ENCODE assay signal across 8 mouse cellular contexts in genomic region chr1:172500451-172501370, GRCm38 (mm10). TPM values are rescaled to one million over a fixed set of nuclear protein-coding genes. Genes with fewer than 3 reads are reported as not detected.
DNase-seq lines count a peak whose midpoint lies in the region; ATAC-seq and TF ChIP-seq lines count a peak whose summit lies in the region.

No protein-coding gene starts in this region.

- peak overlapping the region; percentile 42 for H3K9ac ChIP-seq in forebrain, embryonic 14.5 days (ENCODE audit: low read length)
- H3K9ac ChIP-seq in limb, embryonic 14.5 days (ENCODE audit: low read depth, low read length, severe bottlenecking): peak overlapping the region; percentile 62
- peak overlapping the region; percentile 18 for H3K9ac ChIP-seq in midbrain, embryonic 15.5 days

- H3K27ac ChIP-seq in forebrain, embryonic 14.5 days (ENCODE audit: low read depth, low read length): peak overlapping the region; percentile 17; the same call in 1 of the 2 replicates
- H3K27ac ChIP-seq in hindbrain, embryonic 10.5 days: peak overlapping the region; percentile 81
- peak overlapping the region; percentile 59 for H3K27ac ChIP-seq in limb, embryonic 14.5 days (replicated peaks; ENCODE audit: low read depth, low read length)
- no peak overlapping the region for H3K27ac ChIP-seq in midbrain, embryonic 15.5 days

- H3K36me3 ChIP-seq in forebrain, embryonic 14.5 days (ENCODE audit: control insufficient read depth, insufficient read depth, low read length): peaks cover 35% of the 10 kb centered on the region
- H3K36me3 ChIP-seq in hindbrain, embryonic 10.5 days: peaks cover 38% of the 10 kb centered on the region
- H3K36me3 ChIP-seq in limb, embryonic 14.5 days (ENCODE audit: control insufficient read depth, insufficient read depth, low read length): peaks cover 25% of the 10 kb centered on the region
- peaks cover 11% of the 10 kb centered on the region; the same call in 1 of the 2 replicates for H3K36me3 ChIP-seq in midbrain, embryonic 15.5 days (replicated peaks)

- DNase-seq in A20 (ENCODE audit: low read depth, low spot score): peak; percentile 84
- peak; percentile 26 for DNase-seq in T-cell, adult 2 months (ENCODE audit: low spot score)
- peak; percentile 29 for DNase-seq in forebrain, embryonic 14.5 days (ENCODE audit: low spot score)
- DNase-seq in hindbrain, embryonic 10.5 days (ENCODE audit: low spot score): peak; percentile 55
- DNase-seq in limb, embryonic 14.5 days (ENCODE audit: low spot score): peak; percentile 54
- DNase-seq in urinary bladder, adult 2 months (ENCODE audit: low spot score): peak; percentile 61
- DNase-seq in c-Kit-positive CD71-positive TER-119-positive erythroid progenitor cells, embryonic 14.5 days (ENCODE audit: low spot score): no peak

- 1% methylated on average over 56 of the region's 56 CpGs for WGBS in forebrain, embryonic 14.5 days
- WGBS in hindbrain, embryonic 10.5 days: under 1% methylated on average over 56 of the region's 56 CpGs
- WGBS in limb, embryonic 14.5 days: 3% methylated on average over 56 of the region's 56 CpGs
- 1% methylated on average over 56 of the region's 56 CpGs for WGBS in midbrain, embryonic 15.5 days

- H3K4me3 ChIP-seq in forebrain, embryonic 14.5 days (ENCODE audit: low read depth, low read length): peak overlapping the region; percentile 29
- H3K4me3 ChIP-seq in hindbrain, embryonic 10.5 days: peak overlapping the region; percentile 56
- H3K4me3 ChIP-seq in limb, embryonic 14.5 days (replicated peaks; ENCODE audit: low read length): peak overlapping the region; percentile 47
- H3K4me3 ChIP-seq in midbrain, embryonic 15.5 days: peak overlapping the region; percentile 37

- H3K9me3 ChIP-seq in forebrain, embryonic 14.5 days (replicated peaks; ENCODE audit: control insufficient read depth, low read length): no peaks in the 10 kb centered on the region
- H3K9me3 ChIP-seq in hindbrain, embryonic 10.5 days: no peaks in the 10 kb centered on the region
- no peaks in the 10 kb centered on the region for H3K9me3 ChIP-seq in limb, embryonic 14.5 days (ENCODE audit: control insufficient read depth, low read length)
- no peaks in the 10 kb centered on the region for H3K9me3 ChIP-seq in midbrain, embryonic 15.5 days

- H3K4me1 ChIP-seq in forebrain, embryonic 14.5 days (ENCODE audit: control insufficient read depth, insufficient read depth, low read length): peaks cover 27% of the 10 kb centered on the region
- H3K4me1 ChIP-seq in hindbrain, embryonic 10.5 days (replicated peaks): peaks cover 59% of the 10 kb centered on the region
- peaks cover 38% of the 10 kb centered on the region for H3K4me1 ChIP-seq in limb, embryonic 14.5 days (ENCODE audit: control insufficient read depth, insufficient read depth, low read length)
- peaks cover 35% of the 10 kb centered on the region for H3K4me1 ChIP-seq in midbrain, embryonic 15.5 days

- peak overlapping the region; percentile 56 for H3K4me2 ChIP-seq in forebrain, embryonic 14.5 days (ENCODE audit: low read length)
- peak overlapping the region; percentile 71 for H3K4me2 ChIP-seq in limb, embryonic 14.5 days (replicated peaks; ENCODE audit: low read depth, low read length, severe bottlenecking)
- H3K4me2 ChIP-seq in midbrain, embryonic 15.5 days: peak overlapping the region; percentile 51

- peaks cover 21% of the 10 kb centered on the region; the same call in 1 of the 2 replicates for H3K27me3 ChIP-seq in forebrain, embryonic 14.5 days (replicated peaks; ENCODE audit: control insufficient read depth, insufficient read depth, low read length)
- H3K27me3 ChIP-seq in hindbrain, embryonic 10.5 days (ENCODE audit: insufficient read depth, poor library complexity, severe bottlenecking): peaks cover 89% of the 10 kb centered on the region
- H3K27me3 ChIP-seq in limb, embryonic 14.5 days (ENCODE audit: control insufficient read depth, insufficient read depth, low read length): 0 out of 2 replicates have a peak, but pooled peaks cover 5% of the 10 kb centered on the region
- H3K27me3 ChIP-seq in midbrain, embryonic 15.5 days (replicated peaks): peaks cover 31% of the 10 kb centered on the region

- 0 out of 2 replicates have a peak, but pooled peaks have one; percentile 6 for TF ChIP-seq POLR2A in limb, embryonic 14.5 days (IDR thresholded peaks at IDR 0.05; ENCODE audit: borderline replicate concordance, extremely low read depth, insufficient read depth, insufficient read length)

- ATAC-seq in forebrain, embryonic 14.5 days: peak; percentile 9
- ATAC-seq in limb, embryonic 14.5 days (ENCODE audit: low FRiP score, low read depth): peak; percentile 7; the same call in 1 of the 2 replicates
- 0 out of 2 replicates have a peak, but pooled peaks have one; percentile 7 for ATAC-seq in midbrain, embryonic 15.5 days (replicated peaks)

RNA-seq across cellular contexts. Expression of gene Tagln2, which starts 0.9 kb away (rescaled TPM):
- polyA plus RNA-seq in forebrain, embryonic 14.5 days (2014; fragmentation: Nextera tagmentation; extraction: Ambion mirVana): 40.4 and 53.3 TPM in 2 replicates
- 73.3 and 80.4 TPM in 2 replicates for polyA plus RNA-seq in hindbrain, embryonic 10.5 days (2016; fragmentation: Nextera tagmentation; extraction: Ambion mirVana)
- 134 and 151 TPM in 2 replicates for polyA plus RNA-seq in limb, embryonic 14.5 days (2012; rRNA removed)
- polyA plus RNA-seq in limb, embryonic 14.5 days (2014; fragmentation: Nextera tagmentation; extraction: Ambion mirVana): 138 and 155 TPM in 2 replicates
- polyA plus RNA-seq in midbrain, embryonic 15.5 days (2015; fragmentation: Nextera tagmentation; extraction: Ambion mirVana): 57.2 and 58.7 TPM in 2 replicates
- polyA plus RNA-seq in urinary bladder, adult 2 months (2012; rRNA removed): 139 and 175 TPM in 2 replicates

RNA-seq across cellular contexts. Expression of gene Igsf9, which starts 19.1 kb away (rescaled TPM):
- polyA plus RNA-seq in forebrain, embryonic 14.5 days (2014; fragmentation: Nextera tagmentation; extraction: Ambion mirVana): 23.5 and 37.8 TPM in 2 replicates
- polyA plus RNA-seq in hindbrain, embryonic 10.5 days (2016; fragmentation: Nextera tagmentation; extraction: Ambion mirVana): 74.1 and 76.0 TPM in 2 replicates
- polyA plus RNA-seq in limb, embryonic 14.5 days (2012; rRNA removed): 62.0 and 85.1 TPM in 2 replicates
- 29.6 and 35.0 TPM in 2 replicates for polyA plus RNA-seq in limb, embryonic 14.5 days (2014; fragmentation: Nextera tagmentation; extraction: Ambion mirVana)
- 80.6 and 83.2 TPM in 2 replicates for polyA plus RNA-seq in midbrain, embryonic 15.5 days (2015; fragmentation: Nextera tagmentation; extraction: Ambion mirVana)
- polyA plus RNA-seq in urinary bladder, adult 2 months (2012; rRNA removed): 12.5 and 14.1 TPM in 2 replicates

RNA-seq across cellular contexts. Expression of gene Cfap45, which starts 19.9 kb away (rescaled TPM):
- polyA plus RNA-seq in forebrain, embryonic 14.5 days (2014; fragmentation: Nextera tagmentation; extraction: Ambion mirVana): 2.4 and 3.3 TPM in 2 replicates
- polyA plus RNA-seq in hindbrain, embryonic 10.5 days (2016; fragmentation: Nextera tagmentation; extraction: Ambion mirVana): 2.4 and 3.6 TPM in 2 replicates
- 0.70 and 1.3 TPM in 2 replicates for polyA plus RNA-seq in limb, embryonic 14.5 days (2012; rRNA removed)
- 0.97 and 0.98 TPM in 2 replicates for polyA plus RNA-seq in limb, embryonic 14.5 days (2014; fragmentation: Nextera tagmentation; extraction: Ambion mirVana)
- polyA plus RNA-seq in midbrain, embryonic 15.5 days (2015; fragmentation: Nextera tagmentation; extraction: Ambion mirVana): 3.7 and 4.2 TPM in 2 replicates
- 0.66 and 1.2 TPM in 2 replicates for polyA plus RNA-seq in urinary bladder, adult 2 months (2012; rRNA removed)

RNA-seq across cellular contexts. Expression of gene Slamf9, which starts 25.6 kb away (rescaled TPM):
- polyA plus RNA-seq in forebrain, embryonic 14.5 days (2014; fragmentation: Nextera tagmentation; extraction: Ambion mirVana): 0.16 and 0.34 TPM in 2 replicates
- 0.16 TPM in 1 of 2 replicates, not detected in the other for polyA plus RNA-seq in hindbrain, embryonic 10.5 days (2016; fragmentation: Nextera tagmentation; extraction: Ambion mirVana)
- 0.49 and 0.64 TPM in 2 replicates for polyA plus RNA-seq in limb, embryonic 14.5 days (2012; rRNA removed)
- 0.51 and 0.75 TPM in 2 replicates for polyA plus RNA-seq in limb, embryonic 14.5 days (2014; fragmentation: Nextera tagmentation; extraction: Ambion mirVana)
- polyA plus RNA-seq in midbrain, embryonic 15.5 days (2015; fragmentation: Nextera tagmentation; extraction: Ambion mirVana): 0.13 and 0.47 TPM in 2 replicates
- 5.1 and 6.9 TPM in 2 replicates for polyA plus RNA-seq in urinary bladder, adult 2 months (2012; rRNA removed)

RNA-seq across cellular contexts. Expression of gene Vsig8, which starts 55.0 kb away (rescaled TPM):
- polyA plus RNA-seq in forebrain, embryonic 14.5 days (2014; fragmentation: Nextera tagmentation; extraction: Ambion mirVana): 0.11 and 0.28 TPM in 2 replicates
- polyA plus RNA-seq in hindbrain, embryonic 10.5 days (2016; fragmentation: Nextera tagmentation; extraction: Ambion mirVana): 0.15 TPM in 1 of 2 replicates, not detected in the other
- 0.23 and 0.49 TPM in 2 replicates for polyA plus RNA-seq in limb, embryonic 14.5 days (2012; rRNA removed)
- polyA plus RNA-seq in limb, embryonic 14.5 days (2014; fragmentation: Nextera tagmentation; extraction: Ambion mirVana): 0.30 and 0.40 TPM in 2 replicates
- 0.32 and 0.37 TPM in 2 replicates for polyA plus RNA-seq in midbrain, embryonic 15.5 days (2015; fragmentation: Nextera tagmentation; extraction: Ambion mirVana)
- 0.40 and 0.50 TPM in 2 replicates for polyA plus RNA-seq in urinary bladder, adult 2 months (2012; rRNA removed)
